Mouse (Mus musculus) cerebellum, postnatal 4 days (tissue): ENCODE measurements around the gene Ticrr.

Source experiments
- DNase-seq, 2 experiments: peaks; one replicate each; pipeline ENCODE4 v3.0.0; 2022; ENCODE audit warnings: low spot score in 2 of 2, mixed read lengths in 1 of 2

Ticrr gene

GRCm38 (mm10) chr7:79659578-79660290, at the start of gene Ticrr:
Gene Ticrr, plus strand, starts transcription at chr7:79660196.
- DNase-seq: peak; percentile 90 to 95

- no peak for DNase-seq
Observed at GRCm38 (mm10) chr7:79611901-79612300, 48.1 kb upstream of the Ticrr start.

GRCm38 (mm10) chr7:79612783-79613182, 47.2 kb upstream of the Ticrr start:
- DNase-seq: peak in 1 of 2 experiments; percentile 56

- DNase-seq: no peak
Observed at GRCm38 (mm10) chr7:79613314-79613713, 46.7 kb upstream of the Ticrr start.

GRCm38 (mm10) chr7:79615008-79615407, 45.0 kb upstream of the Ticrr start:
- DNase-seq: no peak

GRCm38 (mm10) chr7:79615941-79616340, 44.1 kb upstream of the Ticrr start:
- DNase-seq: no peak

- no peak for DNase-seq
Observed at GRCm38 (mm10) chr7:79617418-79617817, 42.6 kb upstream of the Ticrr start, which contains the start of gene Rhcg. Gene Rhcg, minus strand, starts transcription at chr7:79617657.

GRCm38 (mm10) chr7:79619493-79619892, 40.5 kb upstream of the Ticrr start:
- DNase-seq: no peak

GRCm38 (mm10) chr7:79623086-79623485, 36.9 kb upstream of the Ticrr start:
- no peak for DNase-seq

GRCm38 (mm10) chr7:79626170-79626569, 33.8 kb upstream of the Ticrr start:
- DNase-seq: no peak

- DNase-seq: no peak
Observed at GRCm38 (mm10) chr7:79628271-79628913, 31.6 kb upstream of the Ticrr start.

GRCm38 (mm10) chr7:79631773-79632348, 28.1 kb upstream of the Ticrr start:
- DNase-seq: no peak

GRCm38 (mm10) chr7:79647233-79647632, 12.8 kb upstream of the Ticrr start:
- no peak for DNase-seq

- peak; percentile 65 to 76 for DNase-seq
Observed at GRCm38 (mm10) chr7:79649005-79649404, 11.0 kb upstream of the Ticrr start.

GRCm38 (mm10) chr7:79654185-79654584, 5.8 kb upstream of the Ticrr start:
- DNase-seq: no peak

GRCm38 (mm10) chr7:79654586-79654985, 5.4 kb upstream of the Ticrr start:
- DNase-seq: no peak

GRCm38 (mm10) chr7:79660291-79661150, 525 bp downstream of the Ticrr start:
- DNase-seq: no peak

- no peak for DNase-seq
Observed at GRCm38 (mm10) chr7:79661253-79661890, 1.4 kb downstream of the Ticrr start.

- DNase-seq: no peak
Observed at GRCm38 (mm10) chr7:79666690-79667089, 6.7 kb downstream of the Ticrr start.

- DNase-seq: no peak
Observed at GRCm38 (mm10) chr7:79670900-79671604, 11.1 kb downstream of the Ticrr start.

GRCm38 (mm10) chr7:79679186-79679585, 19.2 kb downstream of the Ticrr start:
- no peak for DNase-seq
